Mouse (Mus musculus) testis, postnatal 10 days (tissue): ENCODE measurements around the gene Plcd3.

Source experiments
- DNase-seq: peaks from one replicate; pipeline ENCODE4 v3.0.0; 2021; ENCODE audit warnings: low spot score

Gene Plcd3

DNA sequence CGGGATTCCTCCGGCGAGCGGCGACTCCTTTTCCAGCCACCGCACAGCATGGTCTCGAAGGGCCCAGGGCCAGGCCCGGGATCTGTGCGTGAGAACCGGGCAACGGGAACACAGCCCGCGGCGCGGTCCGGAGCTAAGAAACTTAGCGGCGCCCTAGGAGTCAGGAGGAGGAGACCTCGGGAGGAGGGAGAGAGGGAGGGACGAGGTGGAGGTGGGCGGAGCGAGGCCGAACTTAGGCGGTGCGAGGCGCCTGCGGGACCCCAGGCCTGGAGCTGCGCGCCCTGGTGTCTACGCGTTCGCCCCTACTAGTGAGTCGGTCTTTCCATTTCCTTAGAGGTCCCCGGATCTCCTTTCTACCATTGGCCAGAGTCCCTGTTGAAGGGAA, at the start of gene Plcd3, which contains the start of gene Acbd4:
TSS of gene Plcd3 (minus strand) at position 178 of the 385 bp plus-strand sequence.
TSS of gene Acbd4 (plus strand) at position 202 of the 385 bp plus-strand sequence.
- DNase-seq, result peak; percentile 92

DNA sequence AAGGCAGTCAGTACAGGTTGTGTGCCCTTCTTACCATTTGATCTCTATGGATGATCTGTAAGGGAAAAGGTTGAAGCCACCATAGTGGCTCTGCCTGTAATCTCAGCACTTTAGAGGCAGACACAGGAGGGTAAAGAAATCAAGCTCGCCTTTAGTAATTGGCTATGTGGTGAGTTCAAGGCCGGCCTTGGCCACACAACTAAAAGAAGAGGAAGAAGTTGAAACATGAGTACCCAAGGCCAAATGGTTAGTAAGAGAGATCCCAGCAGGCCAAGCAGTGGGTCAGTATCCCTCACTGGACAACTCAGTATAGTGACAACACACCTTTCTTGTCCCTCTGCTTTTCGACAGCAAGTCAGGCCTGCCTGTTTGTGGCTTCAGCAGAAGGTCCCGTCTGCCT, 48.3 kb upstream of the Plcd3 start:
- no peak for DNase-seq

DNA sequence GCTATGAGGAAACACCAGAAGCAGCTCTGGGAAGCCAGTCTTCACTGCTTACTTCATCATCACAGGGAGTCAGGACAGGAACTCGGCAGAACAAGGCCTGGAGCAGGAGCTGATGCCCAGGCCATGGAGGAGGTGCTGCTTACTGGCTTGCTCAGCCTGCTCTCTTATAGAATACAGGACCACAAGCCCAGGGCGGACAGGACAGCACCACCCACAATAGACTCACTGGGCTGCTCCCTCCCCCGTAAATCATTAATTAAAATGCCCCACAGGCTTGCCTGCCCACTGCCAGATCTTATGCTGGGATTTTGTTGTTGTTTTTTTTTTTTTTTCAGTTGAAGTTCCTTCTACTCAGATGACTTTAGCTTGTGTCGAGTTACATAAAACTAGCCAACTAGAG, 46.3 kb upstream of the Plcd3 start:
- DNase-seq, result no peak

GRCm38 (mm10) chr11:103146386-103146785, 44.9 kb upstream of the Plcd3 start:
- DNase-seq, result no peak

GRCm38 (mm10) chr11:103144309-103145285, 43.1 kb upstream of the Plcd3 start:
- no peak for DNase-seq

DNA sequence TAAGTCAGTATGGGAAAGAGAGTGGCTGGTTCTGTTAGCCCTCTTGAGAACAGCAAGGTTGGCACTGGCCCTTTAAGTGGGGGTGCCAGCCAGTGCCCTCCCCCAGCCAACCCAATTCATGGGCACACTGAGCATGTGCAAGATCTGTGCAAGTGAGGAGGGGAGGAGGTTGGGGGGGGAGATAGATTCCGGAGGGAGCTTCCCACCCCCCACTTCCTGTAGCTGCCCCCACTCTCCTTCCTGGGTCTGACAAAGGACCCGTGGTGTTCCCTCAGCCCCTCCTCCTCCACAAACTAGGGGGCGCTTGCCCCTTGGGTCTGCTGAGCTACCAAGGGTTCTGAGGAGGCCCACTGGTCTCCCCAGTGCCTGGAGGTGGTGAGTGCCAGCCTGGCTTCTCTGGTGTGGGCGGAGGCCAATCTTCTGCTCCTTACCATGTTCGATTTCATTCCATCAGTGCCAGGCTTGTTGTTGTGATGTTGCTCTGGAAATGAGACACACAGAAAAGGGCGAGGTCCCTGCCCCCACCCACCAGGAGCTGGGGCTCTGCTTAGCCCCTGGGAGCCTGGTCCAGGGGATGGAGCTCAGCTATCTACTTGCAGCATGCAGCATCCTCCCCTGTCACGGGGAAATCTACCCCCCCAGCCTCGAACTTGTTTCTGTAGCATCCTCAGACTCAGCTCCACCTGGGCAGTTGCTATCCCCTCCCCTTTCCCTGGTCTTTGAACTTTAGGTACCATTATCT, 41.2 kb upstream of the Plcd3 start:
- DNase-seq, result peak; percentile 65

DNA sequence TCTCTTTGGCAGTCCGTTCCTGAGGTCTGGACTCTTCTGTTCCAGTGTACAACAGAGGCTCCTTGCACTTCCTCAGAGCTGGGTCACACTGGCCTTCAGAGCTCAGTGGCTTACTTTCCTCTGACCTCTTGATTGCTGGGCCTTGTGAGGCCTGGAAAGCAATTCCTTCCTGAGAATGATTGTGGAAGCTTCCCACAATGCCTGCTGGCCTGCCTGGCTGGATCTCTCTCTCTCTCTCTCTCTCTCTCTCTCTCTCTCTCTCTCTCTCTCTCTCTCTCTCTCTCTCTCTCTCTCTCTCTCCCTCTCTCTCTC, 40.4 kb upstream of the Plcd3 start:
- DNase-seq, result no peak

DNA sequence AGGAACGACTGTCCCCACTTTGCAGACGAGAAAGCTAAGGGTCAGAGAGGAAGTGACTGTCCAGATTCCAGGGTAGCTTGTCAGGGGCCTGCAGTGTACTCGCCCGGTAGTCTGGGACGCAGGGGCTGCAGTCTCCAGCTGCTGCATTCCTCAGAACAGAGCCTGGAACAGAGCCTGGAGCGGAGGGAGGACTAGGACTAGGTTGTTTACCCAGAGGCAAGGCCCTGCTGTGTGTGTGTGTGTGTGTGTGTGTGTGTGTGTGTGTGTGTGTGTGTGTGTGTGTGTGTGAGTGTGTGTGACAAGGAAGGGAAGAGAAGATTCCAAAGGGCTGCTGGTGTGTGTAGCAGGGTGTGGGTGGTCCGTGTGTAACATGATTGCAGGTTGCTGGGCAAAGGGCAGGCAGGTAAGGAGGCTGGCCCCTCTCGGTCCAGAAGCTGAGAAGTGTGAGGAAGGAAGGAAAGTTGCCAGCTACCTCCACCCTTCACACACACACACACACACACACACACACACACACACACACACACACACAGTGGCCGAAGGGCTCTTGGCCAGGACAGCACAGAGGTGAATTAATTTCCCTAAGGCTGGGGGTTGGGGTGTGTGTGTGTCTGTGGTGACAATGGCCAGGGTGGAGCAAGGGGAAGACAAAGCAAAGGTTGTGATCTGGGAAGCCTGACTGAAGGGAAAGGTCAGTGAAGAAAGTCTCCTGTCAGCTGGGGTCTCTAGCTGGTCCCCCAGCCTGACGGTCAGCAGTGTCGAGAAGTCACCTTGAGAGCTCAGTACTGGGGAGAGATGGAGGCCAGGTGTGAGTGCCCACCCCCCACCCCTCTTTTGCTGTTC, 39.9 kb upstream of the Plcd3 start:
- DNase-seq, result peak; percentile 75

- DNase-seq, result no peak
These were observed 39.3 kb upstream of the Plcd3 start for GRCm38 (mm10) chr11:103140763-103141100.

DNA sequence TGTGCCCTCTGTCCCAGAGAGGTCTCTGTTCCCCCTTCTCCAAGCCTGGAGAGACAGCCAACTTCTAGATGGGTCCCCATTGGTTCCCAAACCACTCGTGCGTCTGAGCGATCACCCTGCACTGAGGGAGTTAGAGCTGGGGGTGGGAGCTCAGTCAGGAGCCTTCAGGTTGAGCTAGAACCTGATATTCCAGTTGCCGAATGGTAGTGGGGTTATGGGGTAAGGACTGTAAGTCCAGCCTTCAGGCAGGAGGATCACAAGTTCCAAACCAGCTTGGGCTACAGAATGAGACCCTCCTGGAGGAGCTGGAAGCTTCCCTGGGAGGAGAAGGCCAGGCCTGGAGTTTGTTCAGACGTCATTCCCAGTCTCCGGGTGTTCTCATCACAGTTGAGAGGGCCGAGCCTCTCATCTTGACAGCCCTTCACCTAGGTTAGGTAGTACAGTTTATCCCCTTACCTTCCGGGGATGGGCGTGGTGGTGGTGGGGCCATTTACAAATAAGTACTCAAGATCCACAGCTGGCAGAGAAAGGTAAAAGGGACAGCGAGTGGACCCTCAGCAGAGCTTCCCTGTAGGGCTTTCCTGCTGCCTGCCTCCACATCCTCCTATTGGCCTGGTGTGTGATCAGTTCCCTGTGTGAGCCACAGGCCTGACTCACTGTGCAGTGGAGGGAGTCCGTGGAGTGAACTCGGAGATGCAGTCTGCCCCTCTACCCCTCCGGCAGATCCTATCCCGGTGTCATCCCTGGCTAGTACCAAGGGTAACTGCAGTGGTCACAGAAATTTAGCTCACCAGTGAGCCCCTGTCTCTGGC, 38.7 kb upstream of the Plcd3 start:
- no peak for DNase-seq

GRCm38 (mm10) chr11:103136039-103136577, 34.6 kb upstream of the Plcd3 start:
- no peak for DNase-seq

DNA sequence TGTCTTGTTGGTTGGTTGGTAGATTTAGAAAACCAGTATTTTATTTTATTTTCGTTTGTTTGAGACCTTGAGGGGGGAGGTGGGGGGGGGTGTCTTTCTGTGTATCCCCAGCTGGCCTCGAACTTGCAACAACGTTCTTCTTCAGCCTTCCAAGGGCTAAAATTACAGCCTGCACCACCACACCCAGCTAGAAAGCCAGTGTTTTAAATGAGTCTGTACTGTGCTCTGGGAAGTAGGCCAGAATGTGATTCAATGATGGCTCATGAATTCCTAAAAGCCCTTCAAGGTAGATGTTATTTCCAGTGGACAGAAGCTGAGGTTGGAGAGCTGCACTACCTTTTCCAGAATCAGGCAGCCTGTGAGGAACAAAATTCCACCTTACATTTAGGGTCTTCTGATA, 32.8 kb upstream of the Plcd3 start:
- no peak for DNase-seq

GRCm38 (mm10) chr11:103133456-103134185, 32.2 kb upstream of the Plcd3 start:
- DNase-seq, result no peak

DNA sequence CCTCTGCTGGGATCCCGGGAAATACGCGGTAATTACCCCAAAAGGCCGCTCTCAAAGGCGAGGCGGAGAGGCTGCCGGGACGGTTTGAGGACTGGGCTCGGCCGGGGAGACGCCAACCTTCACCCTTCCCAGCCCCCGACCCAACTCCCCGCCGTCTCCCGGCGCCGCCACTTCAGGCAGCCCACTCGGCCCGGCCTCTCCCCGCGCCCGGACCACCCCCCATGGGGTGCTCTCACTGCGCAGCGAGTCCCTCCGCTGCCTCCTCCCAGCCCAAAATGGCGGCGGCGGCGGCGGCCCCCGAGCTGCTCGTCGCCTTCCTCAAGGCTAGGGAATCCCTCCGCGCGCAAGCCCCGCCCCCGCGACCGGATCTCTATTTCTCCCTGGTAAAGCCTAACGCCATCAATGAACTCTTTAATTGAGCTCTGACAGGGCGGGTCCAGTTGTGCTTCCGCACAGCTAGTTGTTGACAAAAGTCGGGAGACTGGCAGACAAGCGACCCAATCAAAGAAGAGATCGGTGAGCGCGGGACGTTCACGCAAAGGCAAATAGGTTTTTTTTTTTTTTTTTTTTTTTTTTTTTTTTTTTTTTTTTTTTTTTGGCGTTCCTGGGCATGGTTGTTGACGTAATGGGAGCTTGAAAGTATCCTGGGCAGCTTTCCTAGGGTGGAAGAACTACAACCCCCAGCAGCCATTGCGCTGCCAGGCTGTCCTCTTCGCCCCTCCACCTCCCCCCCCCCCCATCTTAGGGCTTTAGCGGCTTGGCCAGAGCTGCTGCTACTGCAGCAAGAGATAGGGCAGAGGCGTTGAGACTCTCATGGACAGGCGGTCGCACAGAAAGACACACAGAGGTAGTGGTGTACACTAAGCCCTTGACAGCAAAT, 31.4 kb upstream of the Plcd3 start:
- DNase-seq, result peak; percentile 100

- peak; percentile 88 for DNase-seq
These were observed 30.5 kb upstream of the Plcd3 start, which contains the start of gene Hexim2 for GRCm38 (mm10) chr11:103131701-103132575. Gene Hexim2 (plus strand): TSS chr11:103132429.

DNA sequence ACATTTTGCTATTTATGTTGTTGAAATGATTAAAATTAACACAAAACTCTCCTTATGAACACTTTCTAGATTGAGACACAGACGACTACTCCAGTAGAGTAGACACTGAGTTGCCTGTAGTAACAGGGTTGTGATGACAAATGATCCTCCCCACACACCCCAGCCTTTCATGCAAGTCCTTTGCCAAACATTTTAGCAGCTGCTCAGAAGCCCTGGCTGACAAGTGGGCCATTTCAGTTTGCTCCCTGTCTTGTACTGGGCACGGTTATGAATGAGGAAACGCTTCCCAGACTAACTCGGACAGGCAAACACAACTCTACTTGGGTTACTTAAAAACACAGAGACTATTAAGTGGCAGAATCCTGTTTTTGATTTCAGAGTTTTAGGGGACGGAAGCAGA, 18.9 kb upstream of the Plcd3 start:
- no peak for DNase-seq

- DNase-seq, result no peak
These were observed 18.2 kb upstream of the Plcd3 start for GRCm38 (mm10) chr11:103119609-103120008.

DNA sequence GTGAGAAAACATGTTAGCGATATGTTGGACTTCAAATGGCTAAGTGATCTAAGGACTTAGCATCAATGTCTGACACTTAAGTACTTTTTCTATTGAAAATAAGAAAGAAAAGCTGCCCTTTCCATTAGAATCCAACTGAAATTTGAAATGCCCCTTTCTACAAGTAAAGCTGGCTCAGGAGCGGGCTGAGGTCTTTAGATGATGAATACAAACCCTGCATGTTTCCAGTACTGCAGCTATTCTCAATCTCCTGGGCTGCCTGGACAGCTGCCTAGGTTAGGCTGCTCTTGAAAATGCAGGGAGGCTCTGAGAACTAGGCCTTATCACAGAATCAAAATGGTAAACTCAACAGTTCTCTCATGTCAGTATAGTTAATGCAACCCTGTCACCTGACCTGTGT, 17.4 kb upstream of the Plcd3 start:
- no peak for DNase-seq
